Mouse (Mus musculus) heart, adult 2 months (tissue): ENCODE results near the gene Pabpc4.

Source experiments
- CTCF ChIP-seq: fragments of 200-600 bp; IDR thresholded peaks from 2 replicates; pipeline ENCODE4 v1.8.1; 2022; ENCODE audit warnings: antibody characterized with exemption, mild to moderate bottlenecking, moderate library complexity
- EP300 ChIP-seq: fragments of 200-500 bp; IDR thresholded peaks from 2 replicates; pipeline ENCODE4 v1.6.1; 2011; ENCODE audit warnings: low read depth, low read length, control low read depth; ENCODE audit not compliant: insufficient read depth
- POLR2A ChIP-seq: fragments of 200-500 bp; IDR thresholded peaks from 2 replicates; pipeline ENCODE4 v1.6.1; 2011; ENCODE audit warnings: mild to moderate bottlenecking, low read depth, low read length, control low read depth; ENCODE audit not compliant: insufficient read depth

- TF ChIP-seq CTCF = no peak
- TF ChIP-seq POLR2A = no peak
- TF ChIP-seq EP300 = no peak
Measured at GRCm38 (mm10) chr4:123328946-123329345, 66.8 kb downstream of the Pabpc4 start.
